Mouse (Mus musculus): Measurements from ENCODE around the gene Cebpa.

DNA sequence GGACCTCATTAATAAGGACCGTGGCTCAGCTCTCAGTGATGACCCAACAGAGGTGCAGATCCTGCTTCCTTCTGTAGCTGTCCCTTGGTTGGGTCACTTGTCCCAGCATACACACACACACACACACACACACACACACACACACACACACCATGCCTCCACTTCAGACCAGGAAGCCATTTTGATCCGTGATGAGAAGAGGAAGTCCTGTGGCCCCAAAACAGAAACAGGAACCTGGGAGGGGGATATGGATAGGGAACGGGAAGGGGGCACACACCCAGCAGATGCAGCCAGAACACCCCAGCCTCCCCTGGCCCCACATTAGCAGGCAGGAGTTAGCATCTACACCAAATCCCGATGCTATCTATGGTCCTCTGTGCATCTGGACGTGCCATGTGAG, 31.8 kb downstream of the Cebpa start:
- no peak for TF ChIP-seq NANOG (IDR thresholded peaks at IDR 0.05; ENCODE audit: borderline replicate concordance, low read length)
- TF ChIP-seq CTCF (conservative IDR thresholded peaks at IDR 0.05; ENCODE audit: low read length), result no peak

Measured in E14TG2a.4 (cell line).